Mouse (Mus musculus): Measurements from ENCODE around the gene Wt1.

GRCm38 (mm10) chr2:105088005-105088404 lies 38.3 kb upstream of the Wt1 start:
- TF ChIP-seq CTCF (IDR thresholded peaks at IDR 0.05; ENCODE audit: control insufficient read depth, insufficient read depth, low read length) (no peak), POLR2A (IDR thresholded peaks at IDR 0.05; ENCODE audit: borderline replicate concordance, control insufficient read depth, low read depth, low read length) (no peak)
